Mouse (Mus musculus) gastrocnemius, postnatal 4 days (tissue): ENCODE measurements at regions not wholly inside any gene's neighbourhood (a gene's known extent, or its start where the extent isn't known, plus 50 kb on each side); places are given as distances from the start of the nearest gene placed in this dataset.

Source experiments
- DNase-seq, 2 experiments: peaks; one replicate each; pipeline ENCODE4 v3.0.0; 2021 to 2022; ENCODE audit warnings: low spot score in 2 of 2, mixed read lengths in 2 of 2

DNA sequence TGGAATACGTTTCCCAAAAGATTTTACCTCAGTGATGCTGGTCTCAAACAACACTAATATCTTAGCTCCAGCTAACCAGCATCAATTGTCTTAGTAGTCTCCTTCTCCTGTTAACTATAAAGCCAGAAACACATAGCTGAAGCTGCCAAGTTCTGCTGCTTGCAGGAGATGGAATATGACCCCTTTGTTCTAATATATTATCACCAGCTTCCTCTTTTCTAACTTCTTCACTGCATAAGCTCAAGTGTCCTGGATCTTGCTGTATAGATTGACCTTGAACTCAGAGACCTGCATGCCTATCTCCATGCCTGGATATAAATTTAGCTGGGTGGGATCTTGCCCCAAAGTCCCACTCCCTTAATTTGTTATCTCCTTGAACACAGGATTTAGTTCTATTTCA is 94.8 kb downstream of the Rbm46 start:
- no peak for DNase-seq

DNA sequence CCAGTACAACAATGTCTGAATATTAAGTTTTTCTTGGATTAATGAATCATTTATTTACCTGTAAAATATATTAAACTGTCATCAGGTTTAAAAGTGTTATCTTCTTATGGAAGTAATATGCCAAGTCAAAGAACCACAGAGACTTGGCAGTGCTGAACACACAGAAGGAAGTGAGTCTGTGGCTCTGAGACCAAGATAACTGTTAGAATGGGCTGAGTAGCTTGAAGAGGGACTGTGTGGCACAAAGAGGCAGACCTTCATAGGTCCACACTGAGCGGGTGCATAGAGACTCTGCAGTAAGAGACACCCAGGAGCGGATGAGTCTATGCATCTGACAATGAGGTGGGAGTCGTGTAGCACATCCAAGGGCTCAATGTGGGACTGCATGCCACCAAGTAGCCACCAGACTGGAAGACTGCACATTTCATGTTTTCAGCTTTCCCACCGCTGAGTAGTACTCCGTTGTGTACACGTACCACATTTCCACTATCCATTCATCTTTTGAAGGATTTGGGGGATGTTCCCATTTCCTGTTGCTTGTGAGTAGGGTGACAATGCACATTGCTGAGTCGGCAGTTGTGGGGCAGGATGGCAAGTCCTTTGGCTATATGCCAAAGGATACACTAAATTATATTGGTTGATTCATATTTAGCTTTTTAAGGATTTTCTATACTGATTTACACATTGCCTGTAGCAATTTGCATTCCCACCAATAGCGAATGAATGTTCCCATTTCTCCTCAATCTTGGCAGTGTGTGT is 105.6 kb downstream of the Rbm46 start:
- no peak for DNase-seq

DNA sequence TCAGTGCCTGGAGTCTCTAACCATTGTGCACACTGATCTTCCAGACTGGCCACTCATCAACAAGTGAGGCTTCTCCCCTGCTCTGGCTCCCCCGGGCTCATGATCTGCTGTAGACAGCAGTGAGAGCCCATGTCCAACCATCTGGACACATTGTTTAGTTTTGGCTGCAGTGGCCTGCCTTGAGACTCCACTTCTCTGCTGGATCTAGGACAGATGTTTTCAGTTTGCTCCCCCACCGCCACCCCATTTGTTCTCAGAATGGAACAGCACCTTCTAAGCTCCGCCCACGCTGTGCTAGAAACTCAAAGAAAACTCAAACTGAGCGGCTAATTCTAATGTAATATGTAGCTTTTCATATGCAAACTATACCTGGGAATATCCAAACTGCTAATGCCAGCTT is 108.8 kb downstream of the Rbm46 start:
- DNase-seq, result no peak

DNA sequence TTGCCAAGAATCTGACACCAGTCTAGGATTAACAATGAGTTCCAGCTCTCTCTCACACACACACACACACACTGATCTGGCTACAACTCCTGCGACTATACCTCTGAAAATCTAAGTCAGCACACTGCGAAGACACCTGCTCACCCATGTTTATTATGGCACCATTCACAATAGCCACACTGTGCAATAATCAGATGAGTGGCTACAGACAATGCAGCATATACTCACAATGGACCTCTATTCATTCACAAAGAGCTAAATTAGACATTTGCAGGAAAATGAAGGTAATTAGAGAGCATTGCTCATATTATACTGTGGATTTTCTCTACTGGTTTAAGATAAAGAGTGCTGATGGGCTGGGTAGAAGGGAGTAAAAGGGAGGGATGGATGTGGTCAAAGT is 116.3 kb downstream of the Rbm46 start:
- no peak for DNase-seq

DNA sequence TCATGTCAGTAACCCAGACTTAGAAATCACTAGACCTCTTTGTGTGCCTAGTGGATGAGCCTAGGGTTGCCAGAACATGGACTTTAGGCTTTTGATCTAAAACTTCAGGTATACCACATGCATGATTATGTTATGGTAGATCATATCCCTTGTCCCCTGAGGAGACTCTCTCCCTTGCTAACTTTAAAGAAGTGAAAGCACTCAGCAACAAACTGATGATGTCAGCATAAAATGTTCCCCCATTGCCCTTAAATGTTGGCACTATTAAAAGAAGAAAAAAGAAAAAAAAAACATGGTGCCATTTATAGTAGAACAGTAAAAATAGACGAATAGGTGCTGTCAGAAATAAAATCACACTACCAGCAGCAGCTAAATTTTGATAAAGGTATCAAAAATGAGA is 117.3 kb downstream of the Rbm46 start:
- DNase-seq, result no peak

DNA sequence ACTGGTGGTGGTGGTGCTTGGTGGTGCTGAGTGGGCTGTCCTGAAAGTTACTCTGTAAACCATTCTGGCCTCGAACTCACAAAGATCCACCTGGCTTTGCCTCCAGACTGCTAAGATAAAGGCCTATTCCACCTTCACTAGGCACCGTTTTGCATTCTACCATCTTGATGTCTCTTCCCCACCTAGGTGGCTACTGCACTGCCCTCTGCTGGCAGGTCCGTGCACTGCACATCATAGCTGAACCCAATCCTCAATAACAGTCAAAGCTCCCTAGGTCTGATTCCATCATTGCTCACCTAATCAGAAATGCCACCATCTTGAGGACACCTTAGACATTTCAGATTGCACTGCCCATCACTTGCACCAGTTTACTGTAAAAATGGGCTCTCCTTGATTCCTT is 150.7 kb downstream of the Rbm46 start:
- peak; percentile 26 to 37 for DNase-seq

DNA sequence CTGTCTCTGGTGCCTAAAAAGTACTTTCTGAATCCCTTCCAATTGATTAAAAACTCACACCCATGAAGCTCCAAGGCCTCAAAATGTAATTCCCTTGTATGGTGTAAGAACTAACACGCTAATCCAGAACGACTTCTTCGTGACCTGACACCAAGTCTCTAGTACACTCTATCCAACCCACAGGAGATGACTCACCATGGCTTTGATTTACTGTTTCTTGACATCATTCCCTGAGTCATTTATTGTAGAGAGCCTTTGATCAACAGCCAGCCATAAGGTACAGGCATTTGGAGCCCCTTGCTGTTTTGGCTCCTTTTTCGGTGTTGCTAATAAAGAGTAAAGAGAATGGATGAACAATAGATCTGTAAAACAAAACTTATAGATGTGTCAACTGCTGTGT is 159.7 kb upstream of the Npy2r start:
- DNase-seq, result no peak

DNA sequence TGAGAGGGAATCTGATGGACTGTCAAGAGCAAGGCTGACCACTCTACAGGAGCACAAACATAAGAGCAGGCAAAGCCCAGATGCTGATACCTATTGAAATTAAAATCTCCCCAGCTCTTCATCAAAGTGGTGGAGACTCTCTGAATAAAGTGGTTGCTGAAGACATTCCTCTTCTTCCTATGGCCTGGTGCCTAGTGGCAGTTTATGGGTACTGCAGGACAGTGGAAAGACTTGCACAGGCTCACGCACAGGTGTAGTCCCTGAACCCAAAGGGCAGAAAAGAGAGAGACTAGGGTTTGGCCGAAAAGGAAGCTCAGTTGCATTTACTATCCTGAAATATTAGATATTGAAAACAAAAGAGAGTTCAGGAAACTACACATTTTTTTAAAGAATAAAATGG is 144.2 kb upstream of the Npy2r start:
- no peak for DNase-seq

DNA sequence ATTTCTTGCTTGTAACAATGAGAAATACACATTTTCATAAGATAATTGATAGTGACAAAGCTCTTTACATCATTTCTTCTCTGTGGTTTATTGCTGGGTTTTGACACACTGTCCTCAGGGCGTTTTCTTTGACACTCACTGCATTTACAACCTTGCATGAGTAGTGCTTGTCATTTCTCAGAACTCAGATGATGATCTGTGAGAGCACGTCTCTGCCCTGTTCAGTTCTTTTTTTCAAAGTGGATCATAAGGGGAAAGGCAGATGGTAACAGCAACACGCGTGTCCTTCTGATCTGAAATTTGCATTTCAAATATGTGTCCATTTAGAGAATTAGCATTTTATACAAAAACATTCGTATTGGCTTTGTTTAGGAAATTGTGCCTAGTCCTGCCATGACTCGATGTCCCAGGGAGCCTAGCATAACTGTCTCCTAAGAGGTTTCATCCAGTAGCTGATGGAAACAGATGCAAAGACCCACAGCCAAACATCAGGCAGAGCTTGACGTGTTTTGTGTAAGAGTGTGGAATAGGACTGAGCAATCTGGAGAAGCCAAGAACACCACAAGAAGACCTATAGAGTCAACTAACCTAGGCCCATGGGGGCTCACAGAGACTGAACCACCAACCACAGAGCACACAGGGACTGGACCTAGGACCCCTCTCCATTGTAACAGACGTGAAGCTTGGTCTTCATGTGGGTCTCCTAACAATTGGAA is 108.4 kb upstream of the Npy2r start:
- DNase-seq, result no peak

DNA sequence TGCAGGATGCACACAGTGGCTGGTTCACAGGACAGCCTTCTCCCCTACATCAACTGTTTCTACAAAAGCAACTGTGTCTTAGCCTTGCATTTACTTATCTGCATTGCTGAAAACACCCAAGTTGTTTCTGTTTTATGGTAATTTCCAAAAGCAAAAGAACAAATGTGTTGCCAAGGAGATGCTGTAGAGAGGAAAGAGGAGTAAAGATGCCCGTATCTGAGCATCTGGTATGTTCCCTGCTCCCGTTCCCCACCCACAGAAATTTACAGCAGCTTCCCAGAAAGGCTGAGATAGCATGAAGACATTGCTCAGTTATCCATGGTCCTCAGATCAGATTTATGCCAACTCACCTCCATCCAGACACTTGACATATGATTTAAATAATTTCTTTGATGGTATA is 104.5 kb upstream of the Npy2r start:
- no peak for DNase-seq

DNA sequence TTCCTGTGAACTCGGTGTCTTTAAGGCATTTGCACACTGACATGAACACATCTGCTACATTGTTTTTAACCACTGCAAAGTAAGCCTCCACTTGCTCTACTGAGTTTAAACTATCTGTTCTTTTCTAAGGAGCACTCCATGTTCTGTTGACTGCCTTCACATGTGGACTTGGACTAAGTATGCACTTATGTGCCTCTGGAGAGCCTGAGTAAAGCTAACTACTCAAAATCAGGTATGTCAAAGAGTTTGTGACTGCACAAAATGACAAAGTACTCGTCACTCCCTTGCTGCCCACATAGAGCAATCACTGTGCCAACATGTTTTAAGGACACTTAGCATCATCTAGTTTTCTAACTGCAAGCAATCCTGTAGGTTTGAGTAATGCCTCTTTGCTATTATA is 92.2 kb upstream of the Npy2r start:
- no peak for DNase-seq

DNA sequence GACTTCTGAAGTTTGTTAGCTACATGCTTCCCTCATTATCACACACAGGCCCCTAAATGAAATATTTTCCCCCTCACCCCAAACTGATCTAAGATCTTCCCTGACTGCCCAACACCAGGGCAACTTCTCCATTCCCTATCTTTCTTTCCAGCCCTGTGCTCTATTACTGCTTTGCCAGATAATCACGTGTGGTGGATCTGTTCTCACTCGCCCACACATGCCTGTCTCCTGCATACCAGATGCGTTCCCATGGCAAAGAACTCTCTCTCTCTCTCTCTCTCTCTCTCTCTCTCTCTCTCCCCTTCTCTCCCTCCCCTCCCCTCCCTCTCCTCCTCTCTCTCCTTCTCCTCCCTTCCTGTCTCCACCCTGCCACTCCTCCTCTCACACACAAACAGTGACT is 88.8 kb upstream of the Npy2r start:
- no peak for DNase-seq

DNA sequence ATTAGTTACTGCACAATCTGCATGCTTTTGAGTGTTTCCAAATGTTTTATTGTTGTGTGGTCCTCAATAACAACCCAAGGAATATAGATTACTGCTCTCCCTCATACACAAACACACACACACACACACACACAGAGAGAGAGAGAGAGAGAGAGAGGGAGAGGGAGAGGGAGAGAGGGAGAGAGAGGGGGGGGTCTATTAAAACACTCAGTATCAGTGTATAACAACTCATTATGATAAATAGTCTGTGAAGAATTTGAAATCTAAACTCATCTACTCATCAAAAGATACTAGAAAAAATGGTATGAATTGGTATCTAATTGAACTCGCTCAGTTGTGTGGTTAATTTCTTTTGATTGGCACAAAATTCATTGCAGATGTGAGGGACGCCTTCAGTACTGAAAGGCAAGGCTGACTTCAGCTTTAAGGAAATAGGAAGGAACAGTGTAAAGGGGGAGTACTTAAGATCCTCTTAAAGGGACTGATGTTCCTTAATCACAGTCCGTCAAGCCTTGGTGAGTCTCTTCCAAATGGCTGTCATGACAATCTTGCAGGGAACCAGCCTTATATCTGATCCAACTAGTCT is 72.6 kb upstream of the Npy2r start:
- DNase-seq, result no peak

DNA sequence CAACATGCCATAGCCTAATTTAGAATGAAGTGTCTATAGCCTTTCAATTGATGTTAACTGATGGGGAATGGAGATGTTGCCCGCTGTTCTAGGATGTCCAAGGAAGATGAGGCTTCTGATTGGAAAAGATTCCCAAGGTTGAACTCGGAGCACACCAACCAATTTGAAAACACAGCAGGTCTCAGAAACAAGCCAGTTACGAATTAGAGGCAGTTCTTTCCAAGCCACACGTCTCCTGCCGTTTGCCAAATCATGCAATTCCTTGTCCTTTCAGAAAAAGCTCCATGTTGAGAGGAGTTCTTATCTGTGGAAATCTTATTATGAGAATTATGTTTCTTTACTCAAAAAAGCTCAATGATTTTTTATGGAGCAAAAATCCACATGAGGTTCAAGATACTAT is 71.5 kb upstream of the Npy2r start:
- DNase-seq, result no peak

DNA sequence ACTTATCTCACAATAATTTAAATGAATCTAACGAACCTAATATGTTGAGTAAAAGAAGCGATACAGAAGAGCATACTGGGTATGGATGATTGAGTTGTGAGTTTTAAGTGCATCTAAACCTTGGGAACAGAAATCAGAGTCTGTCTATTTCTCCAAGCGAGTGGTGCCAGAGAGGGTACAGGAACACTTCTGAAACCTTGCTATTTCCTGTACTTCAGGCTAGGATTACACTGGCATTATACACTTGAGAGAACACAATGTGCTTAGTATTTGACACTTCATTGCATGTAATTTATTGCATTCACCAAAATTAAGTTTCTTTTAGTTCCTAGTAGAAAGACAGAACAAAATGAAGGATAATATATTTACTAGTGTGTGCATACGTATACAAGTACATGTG is 54.0 kb upstream of the Npy2r start:
- no peak for DNase-seq

DNA sequence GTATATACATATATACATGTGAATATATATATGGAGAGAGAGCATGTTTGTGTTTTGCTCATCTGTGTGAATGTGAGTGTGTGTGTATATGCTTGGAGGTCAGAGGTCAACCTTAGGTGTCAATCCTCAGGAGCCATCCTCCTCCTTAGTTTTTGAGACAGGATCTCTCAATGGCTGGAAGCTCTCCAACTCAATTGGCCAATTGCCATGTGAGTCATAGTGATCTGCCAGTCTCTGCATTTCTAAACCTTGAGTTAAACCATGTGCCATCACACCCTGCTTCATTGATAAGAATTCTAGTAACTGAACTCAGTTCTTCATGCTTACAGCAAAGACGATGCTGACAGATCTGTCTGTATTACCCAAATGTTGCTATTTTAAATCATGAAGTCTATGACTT is 50.8 kb upstream of the Npy2r start:
- DNase-seq, result no peak
